Mouse (Mus musculus): ENCODE results near the gene Acan. TPM values are rescaled to one million over a fixed set of nuclear protein-coding genes. Genes with fewer than 3 reads are reported as not detected.

The Acan gene
- polyA plus RNA-seq, 1 experiment from 2014 or later = 0.58 TPM

DNA sequence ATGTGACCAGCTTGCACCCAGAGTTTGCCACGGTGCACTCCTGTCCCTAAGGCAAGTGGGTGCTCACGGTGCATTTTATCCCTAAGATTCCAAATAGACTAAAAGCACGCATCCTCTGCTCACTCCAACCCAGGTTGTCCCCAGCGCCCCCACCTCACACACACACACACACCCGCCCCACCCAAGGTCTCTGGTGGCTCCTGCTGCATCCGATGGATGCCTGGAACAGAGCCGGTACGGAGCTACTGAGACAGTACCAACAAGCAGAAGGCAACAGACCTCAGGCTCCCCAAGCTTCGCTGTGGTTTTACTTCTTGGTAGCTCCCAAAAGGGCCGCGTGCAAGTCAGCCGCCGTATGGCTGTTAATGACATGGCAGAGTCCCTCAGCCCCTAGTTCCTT lies 77.1 kb downstream of the Acan start:
- peaks cover 12% of the 10 kb centered on the region for H3K4me1 ChIP-seq (ENCODE audit: control insufficient read depth, insufficient read depth, low read length)
- peak overlapping the region; percentile 66 for H3K4me2 ChIP-seq (ENCODE audit: low read depth, low read length)
- H3K9ac ChIP-seq (ENCODE audit: low read length) = peak overlapping the region; percentile 56
- no peak for ATAC-seq (ENCODE audit: insufficient read depth, low FRiP score)
- H3K27me3 ChIP-seq (ENCODE audit: control insufficient read depth, insufficient read depth, low read length) = peaks cover 4% of the 10 kb centered on the region; the same call in 1 of the 2 replicates
- no peak overlapping the region for H3K27ac ChIP-seq (ENCODE audit: low read length)
- no peaks in the 10 kb centered on the region for H3K9me3 ChIP-seq (replicated peaks; ENCODE audit: control insufficient read depth, low read length)
- peak overlapping the region; percentile 38 for H3K4me3 ChIP-seq (replicated peaks; ENCODE audit: low read length)
- WGBS = 11% methylated on average over 13 of the region's 13 CpGs
- 0 out of 2 replicates have a peak, but pooled peaks cover 6% of the 10 kb centered on the region for H3K36me3 ChIP-seq (ENCODE audit: control insufficient read depth, insufficient read depth, low read length)

DNA sequence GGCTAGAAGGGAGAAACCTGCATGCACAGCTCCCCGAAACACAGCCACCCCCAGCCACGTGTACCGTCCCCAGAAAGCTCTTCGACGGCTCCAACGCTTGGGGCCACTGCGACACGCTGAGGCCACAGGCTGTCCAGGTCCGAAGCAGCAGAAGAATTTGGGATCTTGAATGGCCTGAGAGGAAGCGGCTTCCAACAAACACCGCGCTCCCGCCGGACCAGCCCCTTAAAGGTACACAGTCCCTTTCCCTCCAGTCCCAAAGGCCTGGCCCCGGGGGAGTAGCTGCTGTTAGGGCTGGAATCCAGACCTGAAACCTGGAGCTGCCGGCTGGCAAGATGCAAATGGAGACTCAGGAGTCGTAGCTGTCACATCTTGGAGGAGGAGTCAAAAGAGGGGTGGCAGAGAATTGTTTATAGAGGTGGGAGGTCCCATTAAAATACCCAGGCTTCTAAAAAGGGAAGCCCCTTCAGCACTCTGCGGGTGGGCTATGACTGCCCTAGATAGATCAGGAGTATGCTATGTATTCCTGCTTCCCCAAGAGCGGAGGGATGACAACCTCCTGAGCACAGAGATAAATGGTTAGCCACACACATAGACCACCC lies 77.7 kb downstream of the Acan start, which contains the start of gene Hapln3:
Hapln3 (minus strand) TSS at position 176 of the 602 bp plus-strand sequence.
- 0 out of 2 replicates have a peak, but pooled peaks have one; percentile 15 for ATAC-seq (ENCODE audit: insufficient read depth, low FRiP score)
- Histone ChIP-seq H3K4me1 (ENCODE audit: control insufficient read depth, insufficient read depth, low read length) (peaks cover 12% of the 10 kb centered on the region), H3K9ac (ENCODE audit: low read length) (peak within 1 kb of the TSS; percentile 56), H3K4me3 (replicated peaks; ENCODE audit: low read length) (peak within 1 kb of the TSS; percentile 38), H3K27ac (ENCODE audit: low read length) (no peak within 1 kb of the TSS), H3K4me2 (ENCODE audit: low read depth, low read length) (peak within 1 kb of the TSS; percentile 66), H3K9me3 (replicated peaks; ENCODE audit: control insufficient read depth, low read length) (no peaks in the 10 kb centered on the region), H3K27me3 (ENCODE audit: control insufficient read depth, insufficient read depth, low read length) (peaks cover 4% of the 10 kb centered on the region; the same call in 1 of the 2 replicates), H3K36me3 (ENCODE audit: control insufficient read depth, insufficient read depth, low read length) (0 out of 2 replicates have a peak, but pooled peaks cover 6% of the 10 kb centered on the region)
- 3% methylated on average over 19 of the region's 19 CpGs for WGBS

DNA sequence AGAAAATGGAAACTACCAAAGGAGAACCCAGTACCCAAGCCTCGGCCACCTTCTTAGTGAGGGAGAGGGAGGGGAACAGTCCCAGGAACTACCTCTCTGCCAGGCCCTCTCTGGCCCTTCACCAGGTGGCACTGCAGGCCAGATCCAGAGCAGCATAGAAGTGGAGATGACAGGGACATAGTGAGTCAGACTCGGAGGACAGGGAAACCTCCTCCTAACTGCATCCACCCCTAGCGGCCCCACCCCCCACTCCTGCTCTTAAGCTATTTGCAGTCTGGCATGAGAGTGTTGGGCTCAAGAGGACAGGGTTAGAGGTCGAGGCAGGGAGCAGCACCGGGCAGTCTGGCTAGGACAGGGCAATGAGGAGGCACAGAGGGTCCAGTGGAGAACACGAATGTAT lies 80.1 kb downstream of the Acan start:
- 0 out of 2 replicates have a peak, but pooled peaks cover 6% of the 10 kb centered on the region for H3K36me3 ChIP-seq (ENCODE audit: control insufficient read depth, insufficient read depth, low read length)
- no peaks in the 10 kb centered on the region for H3K9me3 ChIP-seq (replicated peaks; ENCODE audit: control insufficient read depth, low read length)
- H3K4me3 ChIP-seq (replicated peaks; ENCODE audit: low read length) = no peak overlapping the region
- 28% methylated on average over 6 of the region's 6 CpGs for WGBS
- H3K4me1 ChIP-seq (ENCODE audit: control insufficient read depth, insufficient read depth, low read length) = peaks cover 12% of the 10 kb centered on the region
- peaks cover 4% of the 10 kb centered on the region; the same call in 1 of the 2 replicates for H3K27me3 ChIP-seq (ENCODE audit: control insufficient read depth, insufficient read depth, low read length)
- no peak overlapping the region for H3K4me2 ChIP-seq (ENCODE audit: low read depth, low read length)
- H3K27ac ChIP-seq (ENCODE audit: low read length) = no peak overlapping the region
- H3K9ac ChIP-seq (ENCODE audit: low read length) = no peak overlapping the region
- no peak; the same call in 1 of the 2 replicates for ATAC-seq (ENCODE audit: insufficient read depth, low FRiP score)

GRCm38 (mm10) chr7:79139328-79139824 lies 86.1 kb downstream of the Acan start:
- H3K27me3 ChIP-seq (ENCODE audit: control insufficient read depth, insufficient read depth, low read length) = no peaks in the 10 kb centered on the region
- no peak for ATAC-seq (ENCODE audit: insufficient read depth, low FRiP score)
- no peaks in the 10 kb centered on the region for H3K9me3 ChIP-seq (replicated peaks; ENCODE audit: control insufficient read depth, low read length)
- H3K27ac ChIP-seq (ENCODE audit: low read length) = no peak overlapping the region
- no peak overlapping the region for H3K9ac ChIP-seq (ENCODE audit: low read length)
- 65% methylated on average over 6 of the region's 6 CpGs for WGBS
- no peak overlapping the region for H3K4me2 ChIP-seq (ENCODE audit: low read depth, low read length)
- no peak overlapping the region for H3K4me3 ChIP-seq (replicated peaks; ENCODE audit: low read length)
- H3K36me3 ChIP-seq (ENCODE audit: control insufficient read depth, insufficient read depth, low read length) = 0 out of 2 replicates have a peak, but pooled peaks cover under 1% of the 10 kb centered on the region
- no peaks in the 10 kb centered on the region for H3K4me1 ChIP-seq (ENCODE audit: control insufficient read depth, insufficient read depth, low read length)

DNA sequence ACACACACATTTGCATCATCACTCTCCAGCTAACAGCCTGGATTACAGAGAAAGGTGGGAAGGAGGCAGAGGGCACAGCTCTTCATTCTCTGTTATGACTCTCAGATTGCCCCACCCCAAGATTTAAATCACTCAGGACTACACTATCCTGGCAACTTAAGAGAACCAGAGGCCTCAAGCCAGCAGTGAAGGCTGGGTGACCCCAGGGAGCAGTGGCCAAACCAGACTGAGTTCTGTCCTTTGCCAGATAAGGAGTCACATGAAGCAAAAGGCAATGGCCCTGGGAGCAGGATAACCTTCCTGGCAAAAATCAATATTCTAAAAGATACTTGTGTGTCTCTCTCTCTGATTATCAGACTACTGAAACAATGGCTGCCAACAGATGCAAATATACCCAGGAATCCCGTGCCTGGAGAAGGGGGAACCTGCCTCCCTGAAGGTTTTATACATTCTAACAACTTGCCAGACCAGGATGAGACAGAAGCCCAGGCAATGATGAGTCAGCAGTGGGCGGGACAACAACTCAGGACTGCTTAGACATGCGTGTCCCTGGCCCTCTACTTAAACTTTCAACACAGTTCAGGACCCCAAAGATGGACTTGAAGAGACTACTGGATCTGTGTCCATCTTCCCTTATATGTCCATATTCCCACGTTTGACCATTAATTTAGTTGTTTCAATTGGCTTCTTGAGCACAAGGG lies 86.8 kb downstream of the Acan start:
- no peak overlapping the region for H3K27ac ChIP-seq (ENCODE audit: low read length)
- H3K9me3 ChIP-seq (replicated peaks; ENCODE audit: control insufficient read depth, low read length) = no peaks in the 10 kb centered on the region
- H3K4me2 ChIP-seq (ENCODE audit: low read depth, low read length) = no peak overlapping the region
- H3K9ac ChIP-seq (ENCODE audit: low read length) = no peak overlapping the region
- H3K27me3 ChIP-seq (ENCODE audit: control insufficient read depth, insufficient read depth, low read length) = no peaks in the 10 kb centered on the region
- H3K4me1 ChIP-seq (ENCODE audit: control insufficient read depth, insufficient read depth, low read length) = no peaks in the 10 kb centered on the region
- WGBS = 47% methylated on average over 4 of the region's 4 CpGs
- H3K36me3 ChIP-seq (ENCODE audit: control insufficient read depth, insufficient read depth, low read length) = 0 out of 2 replicates have a peak, but pooled peaks cover 4% of the 10 kb centered on the region
- no peak overlapping the region for H3K4me3 ChIP-seq (replicated peaks; ENCODE audit: low read length)
- ATAC-seq (ENCODE audit: insufficient read depth, low FRiP score) = no peak

GRCm38 (mm10) chr7:79140897-79141296 lies 87.6 kb downstream of the Acan start:
- Histone ChIP-seq H3K9me3 (replicated peaks; ENCODE audit: control insufficient read depth, low read length) (no peaks in the 10 kb centered on the region), H3K4me2 (ENCODE audit: low read depth, low read length) (no peak overlapping the region), H3K27me3 (ENCODE audit: control insufficient read depth, insufficient read depth, low read length) (no peaks in the 10 kb centered on the region), H3K36me3 (ENCODE audit: control insufficient read depth, insufficient read depth, low read length) (0 out of 2 replicates have a peak, but pooled peaks cover 6% of the 10 kb centered on the region), H3K9ac (ENCODE audit: low read length) (no peak overlapping the region), H3K4me1 (ENCODE audit: control insufficient read depth, insufficient read depth, low read length) (no peaks in the 10 kb centered on the region), H3K4me3 (replicated peaks; ENCODE audit: low read length) (no peak overlapping the region), H3K27ac (ENCODE audit: low read length) (no peak overlapping the region)
- ATAC-seq (ENCODE audit: insufficient read depth, low FRiP score) = no peak
- 37% methylated on average over 8 of the region's 8 CpGs for WGBS

DNA sequence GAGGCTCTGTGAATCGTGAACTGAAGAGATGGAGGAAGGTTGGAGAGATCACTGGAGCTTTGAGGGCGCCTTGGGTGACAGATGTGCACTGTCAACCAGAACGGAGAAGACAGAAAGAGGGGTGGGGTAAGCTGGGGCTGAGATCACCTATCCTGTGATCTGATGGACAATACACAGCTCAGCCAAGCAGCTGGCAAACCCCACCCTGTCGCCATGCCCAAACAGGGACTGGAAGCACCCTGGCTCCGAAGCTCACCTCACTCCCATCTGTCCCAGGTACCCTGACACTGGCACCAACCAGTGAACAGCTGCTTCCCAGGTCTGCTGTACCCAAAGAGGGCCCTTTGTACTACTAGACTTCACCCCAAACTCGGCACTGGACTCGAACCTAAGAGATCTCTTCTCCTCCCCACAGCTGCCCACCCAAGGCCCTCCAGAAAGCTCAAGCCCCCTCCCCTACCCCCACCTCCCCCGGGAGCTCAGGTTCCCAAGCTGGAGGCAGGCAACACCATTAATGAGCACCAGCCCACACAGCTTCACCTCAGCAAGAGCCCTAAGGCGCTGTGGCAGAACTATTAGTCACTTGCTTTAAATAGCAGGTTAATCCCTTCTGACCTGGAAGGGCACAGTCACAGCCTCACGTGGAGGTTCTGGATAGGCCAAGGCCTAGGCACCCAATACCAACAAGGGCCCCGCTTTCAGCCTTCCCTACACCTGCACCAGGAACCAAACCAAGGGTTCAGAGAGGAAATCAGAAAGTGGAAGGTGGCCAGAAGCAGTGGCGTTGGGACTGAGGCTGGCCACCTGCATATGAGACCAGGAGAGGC lies 93.9 kb downstream of the Acan start:
- ATAC-seq (ENCODE audit: insufficient read depth, low FRiP score) = no peak
- Histone ChIP-seq H3K9me3 (replicated peaks; ENCODE audit: control insufficient read depth, low read length) (no peaks in the 10 kb centered on the region), H3K4me3 (replicated peaks; ENCODE audit: low read length) (peak overlapping the region; percentile 79), H3K9ac (ENCODE audit: low read length) (peak overlapping the region; percentile 82), H3K4me2 (ENCODE audit: low read depth, low read length) (peak overlapping the region; percentile 65), H3K27ac (ENCODE audit: low read length) (0 out of 2 replicates have a peak overlapping the region, but pooled peaks have one; percentile 55), H3K4me1 (ENCODE audit: control insufficient read depth, insufficient read depth, low read length) (peaks cover 19% of the 10 kb centered on the region), H3K36me3 (ENCODE audit: control insufficient read depth, insufficient read depth, low read length) (0 out of 2 replicates have a peak, but pooled peaks cover 6% of the 10 kb centered on the region), H3K27me3 (ENCODE audit: control insufficient read depth, insufficient read depth, low read length) (no peaks in the 10 kb centered on the region)
- WGBS = 51% methylated on average over 12 of the region's 12 CpGs

- peaks cover 19% of the 10 kb centered on the region for H3K4me1 ChIP-seq (ENCODE audit: control insufficient read depth, insufficient read depth, low read length)
Measured at GRCm38 (mm10) chr7:79147931-79148653, 94.8 kb downstream of the Acan start.

More at GRCm38 (mm10) chr7:79147931-79148653, 94.8 kb downstream of the Acan start:
- Histone ChIP-seq H3K4me3 (replicated peaks; ENCODE audit: low read length) (peak overlapping the region; percentile 79), H3K36me3 (ENCODE audit: control insufficient read depth, insufficient read depth, low read length) (0 out of 2 replicates have a peak, but pooled peaks cover 6% of the 10 kb centered on the region), H3K27me3 (ENCODE audit: control insufficient read depth, insufficient read depth, low read length) (no peaks in the 10 kb centered on the region), H3K4me2 (ENCODE audit: low read depth, low read length) (peak overlapping the region; percentile 65), H3K27ac (ENCODE audit: low read length) (peak overlapping the region; percentile 84), H3K9ac (ENCODE audit: low read length) (peak overlapping the region; percentile 82), H3K9me3 (replicated peaks; ENCODE audit: control insufficient read depth, low read length) (no peaks in the 10 kb centered on the region)
- WGBS = 1% methylated on average over 20 of the region's 20 CpGs
- ATAC-seq (ENCODE audit: insufficient read depth, low FRiP score) = no peak

Measured in stomach, embryonic 16.5 days (tissue).